Mouse (Mus musculus) telencephalon, adult 2 months (tissue): ENCODE measurements around the gene Slc35a5.

ENCODE experiments used
- DNase-seq: peaks from one replicate; pipeline ENCODE4 v3.0.0-alpha.2; 2011; ENCODE audit warnings: low read depth, low spot score

Slc35a5 gene

GRCm38 (mm10) chr16:45117200-45117599, 41.3 kb downstream of the Slc35a5 start:
- DNase-seq = no peak

- DNase-seq = no peak
Observed at GRCm38 (mm10) chr16:45110498-45110897, 48.0 kb downstream of the Slc35a5 start.

- DNase-seq = no peak
Observed at GRCm38 (mm10) chr16:45108203-45108878, 50.2 kb downstream of the Slc35a5 start.

- peak; percentile 80 for DNase-seq
Observed at GRCm38 (mm10) chr16:45104993-45105392, 53.5 kb downstream of the Slc35a5 start.

GRCm38 (mm10) chr16:45100892-45101291, 57.6 kb downstream of the Slc35a5 start:
- no peak for DNase-seq

GRCm38 (mm10) chr16:45098886-45099210, 59.7 kb downstream of the Slc35a5 start:
- no peak for DNase-seq

- DNase-seq = no peak
Observed at GRCm38 (mm10) chr16:45098186-45098885, 60.2 kb downstream of the Slc35a5 start.

- DNase-seq = no peak
Observed at GRCm38 (mm10) chr16:45097467-45097866, 61.0 kb downstream of the Slc35a5 start.

GRCm38 (mm10) chr16:45095561-45096482, 62.7 kb downstream of the Slc35a5 start:
- no peak for DNase-seq

- no peak for DNase-seq
Observed at GRCm38 (mm10) chr16:45095030-45095429, 63.5 kb downstream of the Slc35a5 start.

GRCm38 (mm10) chr16:45094136-45094756, 64.3 kb downstream of the Slc35a5 start:
- no peak for DNase-seq

- DNase-seq = no peak
Observed at GRCm38 (mm10) chr16:45093137-45093731, 65.3 kb downstream of the Slc35a5 start, which contains the start of gene Ccdc80. TSS of gene Ccdc80 (plus strand) at chr16:45093402.

- no peak for DNase-seq
Observed at GRCm38 (mm10) chr16:45090005-45090404, 68.5 kb downstream of the Slc35a5 start.
